Mouse (Mus musculus) testis, postnatal 14 days (tissue): ENCODE measurements at regions not wholly inside any gene's neighbourhood (a gene's known extent, or its start where the extent isn't known, plus 50 kb on each side); places are given as distances from the start of the nearest gene placed in this dataset.
"Not testable (repeated sequence)": the region's sequence is repeated elsewhere in the genome, so short reads cannot be mapped to it uniquely, and the experiment has no call there.

Experiments used
- DNase-seq: peaks from one replicate; pipeline ENCODE4 v3.0.0; 2021; ENCODE audit warnings: low spot score

- DNase-seq: no peak
These were observed 1052.2 kb downstream of the Hace1 start for GRCm38 (mm10) chr10:46629876-46630275.

GRCm38 (mm10) chr10:46663041-46663440 is 1085.4 kb downstream of the Hace1 start:
- no peak for DNase-seq

DNA sequence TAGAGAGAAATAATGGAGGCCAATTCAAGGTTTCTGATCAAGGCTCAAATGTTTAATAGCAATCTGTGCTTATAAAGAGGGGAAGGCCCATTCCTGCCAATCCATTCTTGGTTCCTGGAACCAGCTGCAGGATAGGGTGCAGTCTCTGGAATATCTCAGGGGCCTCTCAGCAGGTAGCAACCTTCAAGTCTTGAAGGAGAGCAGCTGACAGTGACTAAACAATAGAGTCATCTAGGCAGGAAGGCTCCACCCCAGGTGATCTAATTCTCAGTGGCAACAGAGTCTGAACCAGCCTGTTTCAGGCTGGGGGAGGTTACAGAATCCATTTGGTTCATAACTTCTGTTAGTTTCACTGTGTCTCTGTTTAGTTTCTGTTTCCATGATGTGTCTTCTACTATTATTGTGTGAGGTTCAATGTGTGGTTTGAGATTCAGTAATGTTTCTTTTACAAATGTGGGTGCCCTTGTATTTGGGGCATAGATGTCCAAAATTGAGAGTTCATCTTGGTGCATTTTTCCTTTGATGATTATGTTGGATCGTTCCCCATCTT is 1112.3 kb downstream of the Hace1 start:
- DNase-seq: not testable (repeated sequence)

DNA sequence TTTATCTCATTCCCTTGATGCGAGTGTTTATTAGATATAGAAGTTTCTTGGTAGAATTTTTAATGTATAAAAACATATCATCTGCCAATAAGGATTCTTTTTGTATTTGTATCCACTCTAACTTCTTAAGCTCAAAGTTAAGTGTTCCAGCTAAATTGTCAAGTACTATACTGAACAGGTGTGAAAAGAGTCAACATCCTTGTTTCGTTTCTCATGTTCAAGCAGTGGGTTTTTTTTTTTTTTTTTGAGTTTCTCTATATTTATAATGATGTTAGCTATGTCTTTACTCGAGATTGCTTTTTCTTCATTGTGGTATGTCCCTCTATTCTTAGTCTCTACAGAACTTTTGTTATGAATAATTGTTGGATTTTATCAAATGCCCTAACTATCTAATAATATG is 1115.0 kb downstream of the Hace1 start:
- no peak for DNase-seq

- DNase-seq: peak; percentile 3
These were observed 1120.0 kb downstream of the Hace1 start for GRCm38 (mm10) chr10:46697363-46698246.

GRCm38 (mm10) chr10:46701221-46701620 is 1123.6 kb downstream of the Hace1 start:
- no peak for DNase-seq

GRCm38 (mm10) chr10:46708022-46708421 is 1130.4 kb downstream of the Hace1 start:
- DNase-seq: not testable (repeated sequence)

DNA sequence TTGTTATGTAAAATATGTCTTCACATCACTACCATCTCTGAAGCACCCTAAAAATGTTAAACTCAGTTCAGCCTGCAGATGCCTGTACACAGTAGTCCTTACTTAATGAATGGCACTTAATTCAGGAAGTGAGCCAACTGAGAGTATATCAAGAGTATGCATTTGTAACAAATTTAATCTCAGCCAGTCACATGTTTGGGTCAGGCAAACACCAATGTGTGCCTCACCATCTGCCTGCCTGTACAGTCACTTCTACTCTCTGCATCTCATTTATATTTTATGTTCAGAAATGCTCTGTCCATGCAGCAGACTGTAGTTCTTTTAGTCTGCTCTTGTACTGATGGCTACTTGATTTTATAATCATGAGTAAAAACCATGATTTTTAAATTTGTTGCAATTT is 1135.1 kb downstream of the Hace1 start:
- DNase-seq: no peak

DNA sequence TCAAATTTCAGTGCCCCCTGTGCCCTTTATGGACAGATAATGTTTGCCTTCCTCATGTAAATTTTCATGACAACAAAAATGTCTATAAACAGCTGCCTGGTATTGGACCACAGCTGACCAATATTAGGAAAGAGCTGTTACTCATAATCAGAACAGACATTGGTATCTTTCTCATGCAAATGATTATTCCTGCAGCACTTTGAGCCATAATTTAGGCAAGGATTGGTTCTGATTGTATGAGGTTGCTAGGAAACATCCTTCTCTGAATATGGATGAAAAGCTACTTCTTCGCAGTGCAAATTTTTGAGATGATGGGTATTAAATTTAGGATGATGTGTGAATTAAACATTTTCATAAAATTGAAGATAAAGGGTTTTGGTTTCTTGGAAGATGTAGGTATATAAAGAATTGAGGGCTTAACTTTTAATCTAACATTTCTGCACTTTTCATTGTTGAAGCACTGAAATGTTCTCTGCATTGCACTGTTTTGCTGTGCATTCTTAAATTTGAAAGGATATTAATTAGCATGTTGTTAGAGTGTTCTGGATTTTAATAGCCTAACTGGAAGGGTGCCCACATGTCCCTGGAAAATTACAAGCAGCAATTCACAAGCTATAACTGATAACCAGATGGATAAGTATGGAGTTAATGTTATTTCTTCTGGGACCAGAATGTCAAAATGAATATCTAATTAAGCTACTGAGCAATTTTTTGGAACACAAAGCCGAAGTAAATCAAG is 1140.9 kb downstream of the Hace1 start:
- no peak for DNase-seq

DNA sequence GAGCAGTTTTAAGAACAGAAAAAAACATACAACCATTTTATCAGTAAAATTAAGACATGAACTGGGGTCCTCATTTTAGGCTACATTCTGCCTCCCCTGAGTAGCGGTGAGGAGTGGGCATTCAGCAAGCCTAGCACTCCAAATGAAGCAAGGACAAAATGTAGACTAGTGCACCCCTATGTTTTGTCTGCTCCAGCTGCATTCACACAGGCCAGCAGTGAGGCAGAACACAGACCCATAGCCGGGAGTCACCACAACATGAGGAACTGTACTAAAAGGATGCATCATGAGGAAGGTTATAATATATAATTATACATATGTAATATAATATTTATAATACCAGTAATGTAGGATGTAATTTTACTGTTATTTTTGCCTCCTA is 1141.5 kb downstream of the Hace1 start:
- DNase-seq: no peak

- DNase-seq: no peak
These were observed 1146.0 kb downstream of the Hace1 start for GRCm38 (mm10) chr10:46723666-46724065.

DNA sequence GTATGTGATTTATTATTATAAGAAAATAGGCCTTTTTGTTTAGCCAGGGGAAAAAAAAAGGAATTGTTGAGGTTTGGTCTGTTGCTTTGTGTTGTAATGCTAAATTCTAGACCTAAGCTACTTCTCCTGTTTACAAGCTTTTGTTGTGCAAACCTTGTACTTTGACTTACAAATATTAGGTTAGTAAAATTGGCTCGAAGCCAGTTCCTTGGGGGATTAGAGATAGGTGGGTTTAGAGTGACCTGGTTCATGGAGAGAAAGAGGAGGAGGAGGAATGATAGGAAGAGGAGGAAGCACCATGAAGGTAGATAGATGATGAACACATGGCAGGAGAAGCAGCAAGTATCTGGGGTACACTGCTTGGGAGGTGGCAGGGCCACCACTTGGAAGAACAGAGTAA is 1153.0 kb downstream of the Hace1 start:
- DNase-seq: no peak

GRCm38 (mm10) chr10:46733760-46734265 is 1156.2 kb downstream of the Hace1 start:
- DNase-seq: no peak

GRCm38 (mm10) chr10:46741098-46741497 is 1163.5 kb downstream of the Hace1 start:
- no peak for DNase-seq

DNA sequence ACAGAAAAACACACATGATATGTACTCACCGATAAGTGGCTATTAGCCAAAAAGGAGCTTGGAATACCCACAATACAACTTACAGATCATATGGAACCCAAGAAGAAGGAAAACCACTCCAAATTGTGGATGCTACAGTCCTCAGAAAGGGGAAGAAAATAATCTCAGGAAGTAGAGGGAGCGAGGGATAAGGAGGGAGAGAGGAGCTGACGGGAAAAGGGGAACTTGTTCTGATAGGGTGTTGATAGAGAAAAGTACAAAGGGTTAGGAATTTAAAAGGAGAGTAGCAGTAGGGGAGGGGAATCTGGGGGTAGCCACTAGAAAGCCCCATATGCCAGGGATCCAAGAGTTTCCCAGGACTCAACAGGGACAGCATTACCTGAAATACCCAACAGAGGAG is 1164.5 kb downstream of the Hace1 start:
- DNase-seq: no peak

- no peak for DNase-seq
These were observed 1183.3 kb downstream of the Hace1 start for GRCm38 (mm10) chr10:46760923-46761322.

- DNase-seq: no peak
These were observed 1201.1 kb downstream of the Hace1 start for GRCm38 (mm10) chr10:46778729-46779128.

DNA sequence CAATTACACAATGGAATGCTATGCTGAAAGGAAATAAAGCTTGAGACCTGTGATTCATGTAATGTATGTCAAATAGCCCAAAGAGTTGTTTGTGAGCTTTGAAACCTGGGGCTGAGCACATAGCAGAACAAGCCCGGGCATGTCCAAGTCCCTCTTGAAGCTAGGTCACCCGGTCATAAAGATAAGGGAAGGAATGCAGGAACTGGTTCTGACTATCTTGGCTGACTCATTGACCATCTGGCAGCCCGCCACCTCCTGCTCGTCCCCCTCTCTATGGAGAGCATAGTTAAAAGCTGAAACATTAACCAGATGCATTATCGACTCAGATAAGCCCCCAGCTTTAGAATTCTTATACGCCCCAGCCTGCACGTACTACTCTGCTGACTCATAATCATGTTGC is 1208.1 kb downstream of the Hace1 start:
- DNase-seq: not testable (repeated sequence)

DNA sequence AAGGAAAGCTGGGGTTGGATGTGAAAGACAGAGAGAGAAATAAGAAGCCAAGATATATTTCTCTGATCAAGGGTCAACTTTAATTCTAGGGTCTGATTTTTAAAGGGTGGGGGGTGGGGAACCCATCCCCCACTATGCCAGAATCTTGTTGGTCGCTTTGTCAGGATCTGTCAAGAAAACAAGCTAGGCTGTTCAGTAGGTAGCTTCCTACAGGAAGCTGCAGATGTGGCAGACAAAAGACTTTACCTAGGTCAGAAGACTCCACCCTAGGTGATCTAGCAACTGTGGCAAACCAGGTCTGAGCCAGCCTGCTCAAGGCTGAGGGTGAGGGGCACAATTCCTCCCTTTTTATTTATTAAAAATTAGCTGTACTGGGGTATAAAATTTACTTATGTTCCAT is 1236.6 kb downstream of the Hace1 start:
- no peak for DNase-seq

- DNase-seq: no peak
These were observed 1241.5 kb downstream of the Hace1 start for GRCm38 (mm10) chr10:46819133-46819532.

- DNase-seq: no peak
These were observed 1242.3 kb downstream of the Hace1 start for GRCm38 (mm10) chr10:46819965-46820364.

DNA sequence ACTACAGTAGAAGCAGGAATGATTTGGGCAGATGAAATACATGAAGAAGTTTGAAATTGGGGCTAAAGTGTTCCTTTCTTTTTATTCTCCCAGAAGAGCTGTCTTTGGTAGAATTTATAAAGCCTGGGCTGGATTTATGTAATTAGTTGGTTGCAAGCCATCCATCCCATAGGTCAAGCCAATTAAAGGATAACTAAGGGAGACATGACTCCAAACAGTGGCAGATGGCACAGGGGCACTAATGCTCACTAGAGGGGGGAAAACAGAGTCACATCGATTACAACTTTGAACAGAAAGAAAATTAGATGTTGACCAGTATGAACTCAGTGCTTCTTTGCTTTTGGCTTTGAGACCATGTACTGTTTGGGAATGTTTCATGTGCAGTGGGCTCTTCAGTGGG is 1246.2 kb downstream of the Hace1 start:
- no peak for DNase-seq

DNA sequence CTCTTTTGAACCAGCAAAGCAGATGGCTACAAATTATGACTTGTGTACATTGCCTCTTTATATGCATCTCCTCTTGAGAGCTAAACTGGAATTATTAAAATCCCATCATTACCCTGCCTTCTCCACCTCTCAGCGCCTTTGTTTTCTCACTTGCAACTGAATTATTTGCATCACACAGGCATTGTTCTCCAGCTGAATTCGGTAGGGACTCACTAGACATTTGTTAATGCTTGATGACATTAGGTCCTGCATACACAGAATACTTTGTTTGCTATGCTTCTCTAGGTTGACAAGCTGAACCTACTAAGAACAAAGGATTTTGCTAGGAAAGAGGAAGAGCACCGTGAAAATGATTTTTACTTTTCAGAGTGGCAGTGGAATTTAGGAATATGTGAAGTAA is 1248.4 kb downstream of the Hace1 start:
- DNase-seq: no peak
